Mouse (Mus musculus): ENCODE measurements around the gene Ankrd13c. TPM values are rescaled to one million over a fixed set of nuclear protein-coding genes. Genes with fewer than 3 reads are reported as not detected.
A peak's percentile ranks its signal among the peaks of the same experiment; 100 is the strongest.
"Not testable (repeated sequence)": the region's sequence is repeated elsewhere in the genome, so short reads cannot be mapped to it uniquely, and the experiment has no call there.

Gene Ankrd13c
- polyA plus RNA-seq, 1 experiment from 2014 or later = 26.4 TPM

DNA sequence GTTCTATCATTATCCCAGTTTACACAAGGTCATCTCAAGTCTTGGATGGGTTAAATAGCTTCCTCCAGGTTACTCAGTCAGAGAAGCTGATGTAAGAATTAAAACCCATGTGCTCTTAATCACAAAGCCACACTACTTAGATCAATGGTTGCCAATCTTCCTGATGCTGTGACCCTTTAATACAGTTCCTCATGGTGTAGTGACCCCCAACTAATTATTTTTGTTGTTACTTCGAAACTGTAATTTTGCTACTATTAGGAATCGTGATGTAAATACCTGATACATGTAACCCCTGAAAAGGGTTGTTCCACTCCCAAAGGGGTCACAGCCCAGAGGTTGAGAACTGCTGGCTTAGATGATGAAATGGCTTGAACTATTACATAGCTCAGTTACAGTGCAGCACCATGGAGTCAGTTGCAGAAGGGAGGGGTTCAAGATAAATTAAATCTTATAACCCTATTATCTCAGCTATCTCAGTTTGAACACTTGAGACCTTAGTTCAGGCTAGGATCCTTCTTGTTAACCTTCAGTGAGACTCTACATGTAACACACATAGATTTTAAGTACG, 23.7 kb upstream of the Ankrd13c start:
- H3K4me2 ChIP-seq (replicated peaks; ENCODE audit: low read depth, low read length) = peak overlapping the region; percentile 22; the same call in 1 of the 2 replicates
- 0 out of 2 replicates have a peak overlapping the region, but pooled peaks have one; percentile 2 for H3K4me3 ChIP-seq (ENCODE audit: low read length)
- no peaks in the 10 kb centered on the region for H3K9me3 ChIP-seq (ENCODE audit: control insufficient read depth, low read length)
- H3K27ac ChIP-seq (ENCODE audit: low read depth, low read length) = no peak overlapping the region
- no peaks in the 10 kb centered on the region for H3K36me3 ChIP-seq (ENCODE audit: control insufficient read depth, insufficient read depth, low read length)
- H3K27me3 ChIP-seq (ENCODE audit: control insufficient read depth, insufficient read depth, low read length) = no peaks in the 10 kb centered on the region
- H3K9ac ChIP-seq (ENCODE audit: low read depth, low read length) = no peak overlapping the region
- WGBS = 72% methylated on average over 3 of the region's 3 CpGs
- no peak for ATAC-seq (ENCODE audit: low FRiP score, low TSS enrichment)
- 0 out of 2 replicates have a peak, but pooled peaks cover 4% of the 10 kb centered on the region for H3K4me1 ChIP-seq (ENCODE audit: control insufficient read depth, insufficient read depth, low read length)

DNA sequence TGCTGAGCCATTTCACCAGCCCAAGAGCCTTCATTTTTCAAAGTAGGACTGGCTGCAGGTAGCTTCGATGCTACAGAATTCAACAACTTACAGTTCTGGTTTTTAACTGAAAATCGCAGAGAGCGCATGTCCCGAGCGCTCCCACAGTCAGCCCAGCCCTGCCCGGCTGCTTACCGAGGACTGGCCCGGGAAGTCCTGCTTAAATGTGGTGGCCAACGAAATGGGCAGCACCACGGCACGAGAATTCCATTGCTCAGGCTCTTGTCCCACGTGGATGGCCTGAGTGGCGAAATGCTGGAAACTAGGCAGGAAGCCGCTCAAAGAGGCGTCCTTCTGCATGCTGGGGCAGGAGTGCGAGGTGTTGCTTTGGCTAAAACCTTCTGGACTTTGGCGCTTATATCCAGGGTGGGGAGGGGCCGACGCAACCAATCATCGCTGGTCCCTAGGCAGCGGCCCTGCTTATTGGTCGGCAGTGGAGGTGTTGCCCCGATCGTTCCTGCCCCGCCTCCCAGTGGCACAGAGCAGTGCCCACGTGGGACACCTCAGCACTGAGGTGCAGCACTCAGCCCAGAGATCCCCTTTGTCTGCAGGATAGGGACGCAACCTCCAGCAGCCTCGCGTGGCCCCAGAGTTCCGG, 22.2 kb upstream of the Ankrd13c start, which contains the start of gene Cth:
Gene Cth, minus strand, starts transcription at position 386 of the 637 bp plus-strand sequence.
- ATAC-seq (ENCODE audit: low FRiP score, low TSS enrichment) = peak; percentile 100
- no peaks in the 10 kb centered on the region for H3K27me3 ChIP-seq (ENCODE audit: control insufficient read depth, insufficient read depth, low read length)
- H3K27ac ChIP-seq (ENCODE audit: low read depth, low read length) = no peak within 1 kb of the TSS
- H3K4me2 ChIP-seq (replicated peaks; ENCODE audit: low read depth, low read length) = peak within 1 kb of the TSS; percentile 85
- H3K9ac ChIP-seq (ENCODE audit: low read depth, low read length) = peak within 1 kb of the TSS; percentile 53
- H3K9me3 ChIP-seq (ENCODE audit: control insufficient read depth, low read length) = no peaks in the 10 kb centered on the region
- peak within 1 kb of the TSS; percentile 42 for H3K4me3 ChIP-seq (ENCODE audit: low read length)
- WGBS = under 1% methylated on average over 30 of the region's 30 CpGs
- H3K36me3 ChIP-seq (ENCODE audit: control insufficient read depth, insufficient read depth, low read length) = no peaks in the 10 kb centered on the region
- 0 out of 2 replicates have a peak, but pooled peaks cover 4% of the 10 kb centered on the region for H3K4me1 ChIP-seq (ENCODE audit: control insufficient read depth, insufficient read depth, low read length)

DNA sequence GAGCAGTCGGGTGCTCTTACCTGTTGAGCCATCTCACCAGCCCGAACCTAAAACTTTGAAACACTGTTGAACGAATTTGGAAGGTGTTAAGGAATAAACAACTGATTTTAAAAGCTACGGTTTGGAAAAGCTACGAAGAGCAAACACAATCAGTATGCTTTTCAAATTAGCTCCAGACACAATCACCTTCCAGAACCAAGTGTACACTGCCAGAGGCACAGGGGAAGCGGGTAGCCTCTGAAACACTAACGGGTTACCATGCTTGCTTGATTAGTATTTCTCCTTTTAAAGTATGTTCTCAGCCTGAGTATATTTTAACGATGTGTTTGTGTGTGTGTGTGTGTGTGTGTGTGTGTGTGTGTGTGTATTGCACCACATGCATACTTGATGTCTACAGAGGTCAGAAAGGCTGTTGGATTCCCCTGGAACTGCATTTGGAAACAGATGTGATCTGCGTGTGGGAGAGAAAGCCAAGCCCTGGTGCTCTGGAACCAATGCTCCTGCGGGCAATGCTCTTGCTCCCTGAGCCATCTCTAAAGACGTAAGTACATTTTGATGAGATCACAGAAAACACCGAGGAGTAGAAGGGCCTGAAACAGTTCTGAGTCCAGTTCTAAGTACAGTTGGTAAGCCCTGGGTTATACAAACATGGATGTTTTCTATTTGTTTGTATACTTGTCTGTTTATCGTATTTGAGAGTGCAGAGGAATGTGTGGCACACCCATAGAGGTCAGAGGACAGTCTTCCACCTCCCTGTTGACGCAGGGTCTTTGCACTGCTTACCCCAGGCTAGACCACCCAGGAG, 21.1 kb upstream of the Ankrd13c start:
- Histone ChIP-seq H3K27me3 (ENCODE audit: control insufficient read depth, insufficient read depth, low read length) (no peaks in the 10 kb centered on the region), H3K9me3 (ENCODE audit: control insufficient read depth, low read length) (no peaks in the 10 kb centered on the region), H3K9ac (ENCODE audit: low read depth, low read length) (no peak overlapping the region), H3K27ac (ENCODE audit: low read depth, low read length) (no peak overlapping the region), H3K4me3 (ENCODE audit: low read length) (no peak overlapping the region), H3K36me3 (ENCODE audit: control insufficient read depth, insufficient read depth, low read length) (no peaks in the 10 kb centered on the region), H3K4me2 (replicated peaks; ENCODE audit: low read depth, low read length) (no peak overlapping the region), H3K4me1 (ENCODE audit: control insufficient read depth, insufficient read depth, low read length) (0 out of 2 replicates have a peak, but pooled peaks cover 4% of the 10 kb centered on the region)
- 92% methylated on average over 14 of the region's 14 CpGs for WGBS
- no peak for ATAC-seq (ENCODE audit: low FRiP score, low TSS enrichment)

DNA sequence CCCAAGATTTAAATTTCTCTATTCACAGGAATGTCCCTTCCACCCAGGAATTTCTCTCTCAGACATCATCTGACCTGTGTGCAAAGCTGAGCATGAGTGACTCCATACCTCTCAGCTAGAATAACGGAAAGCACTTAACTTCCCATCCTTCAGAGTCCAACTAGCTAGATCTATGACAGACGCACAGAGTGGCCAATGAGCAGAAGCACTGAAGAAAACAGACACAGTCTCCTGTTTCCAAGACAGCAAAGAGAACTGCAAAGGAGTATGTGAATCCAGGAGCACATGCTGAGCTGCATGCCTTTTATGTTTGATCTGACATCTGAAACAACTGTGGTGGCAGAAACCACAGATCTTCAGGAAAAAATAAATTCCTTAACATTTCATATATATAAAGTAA, 20.3 kb upstream of the Ankrd13c start:
- 56% methylated on average over 2 of the region's 2 CpGs for WGBS
- Histone ChIP-seq H3K27me3 (ENCODE audit: control insufficient read depth, insufficient read depth, low read length) (no peaks in the 10 kb centered on the region), H3K36me3 (ENCODE audit: control insufficient read depth, insufficient read depth, low read length) (no peaks in the 10 kb centered on the region), H3K9me3 (ENCODE audit: control insufficient read depth, low read length) (no peaks in the 10 kb centered on the region), H3K4me1 (ENCODE audit: control insufficient read depth, insufficient read depth, low read length) (0 out of 2 replicates have a peak, but pooled peaks cover 4% of the 10 kb centered on the region), H3K4me3 (ENCODE audit: low read length) (no peak overlapping the region), H3K27ac (ENCODE audit: low read depth, low read length) (no peak overlapping the region), H3K4me2 (replicated peaks; ENCODE audit: low read depth, low read length) (no peak overlapping the region), H3K9ac (ENCODE audit: low read depth, low read length) (no peak overlapping the region)
- no peak for ATAC-seq (ENCODE audit: low FRiP score, low TSS enrichment)

DNA sequence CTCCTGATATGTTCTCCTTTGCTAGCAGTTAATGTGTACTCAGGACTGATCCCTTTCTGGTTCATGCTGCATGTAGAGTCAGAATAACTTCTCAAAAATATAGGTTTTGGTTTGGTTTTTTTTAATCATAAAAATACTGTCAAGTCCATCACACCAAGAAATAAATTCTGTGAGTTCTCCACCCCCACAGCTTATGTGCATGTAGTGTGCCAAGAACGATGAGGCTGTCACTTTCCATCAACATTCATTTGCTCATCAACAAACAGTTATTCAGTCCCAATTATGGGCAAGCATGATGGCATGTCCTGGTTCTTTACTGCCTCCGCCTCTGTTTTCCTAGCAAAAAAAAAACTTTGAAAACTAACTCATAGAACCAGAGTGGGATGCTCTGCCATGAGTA, 18.3 kb upstream of the Ankrd13c start:
- H3K9ac ChIP-seq (ENCODE audit: low read depth, low read length) = no peak overlapping the region
- H3K4me3 ChIP-seq (ENCODE audit: low read length) = no peak overlapping the region
- 91% methylated on average over 2 of the region's 2 CpGs for WGBS
- H3K36me3 ChIP-seq (ENCODE audit: control insufficient read depth, insufficient read depth, low read length) = no peaks in the 10 kb centered on the region
- H3K9me3 ChIP-seq (ENCODE audit: control insufficient read depth, low read length) = no peaks in the 10 kb centered on the region
- no peaks in the 10 kb centered on the region for H3K27me3 ChIP-seq (ENCODE audit: control insufficient read depth, insufficient read depth, low read length)
- no peak overlapping the region for H3K27ac ChIP-seq (ENCODE audit: low read depth, low read length)
- H3K4me1 ChIP-seq (ENCODE audit: control insufficient read depth, insufficient read depth, low read length) = 0 out of 2 replicates have a peak, but pooled peaks cover 4% of the 10 kb centered on the region
- H3K4me2 ChIP-seq (replicated peaks; ENCODE audit: low read depth, low read length) = no peak overlapping the region
- ATAC-seq (ENCODE audit: low FRiP score, low TSS enrichment) = no peak

DNA sequence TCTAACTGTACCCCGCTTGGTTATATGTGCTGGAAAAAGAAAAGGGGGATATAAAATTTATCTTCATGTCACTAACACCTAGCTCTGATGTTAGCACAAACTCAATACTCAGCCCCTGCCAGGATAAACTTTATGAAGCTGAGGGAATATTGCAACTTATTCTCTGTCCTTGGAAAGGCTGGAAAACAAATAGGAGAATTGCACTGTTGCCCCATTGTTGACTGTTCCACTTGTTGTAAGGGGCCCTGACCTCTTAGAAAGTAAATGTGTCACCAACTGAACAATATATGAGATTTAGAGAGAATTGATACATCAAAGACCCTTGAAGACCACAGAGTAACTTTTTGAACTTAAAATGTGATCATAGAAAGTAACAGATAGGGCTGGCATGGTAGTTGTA, 17.6 kb upstream of the Ankrd13c start:
- no peak for ATAC-seq (ENCODE audit: low FRiP score, low TSS enrichment)
- 89% methylated on average over 1 of the region's 1 CpGs for WGBS
- Histone ChIP-seq H3K4me2 (replicated peaks; ENCODE audit: low read depth, low read length) (no peak overlapping the region), H3K4me3 (ENCODE audit: low read length) (no peak overlapping the region), H3K36me3 (ENCODE audit: control insufficient read depth, insufficient read depth, low read length) (no peaks in the 10 kb centered on the region), H3K9me3 (ENCODE audit: control insufficient read depth, low read length) (no peaks in the 10 kb centered on the region), H3K27me3 (ENCODE audit: control insufficient read depth, insufficient read depth, low read length) (no peaks in the 10 kb centered on the region), H3K9ac (ENCODE audit: low read depth, low read length) (no peak overlapping the region), H3K27ac (ENCODE audit: low read depth, low read length) (no peak overlapping the region), H3K4me1 (ENCODE audit: control insufficient read depth, insufficient read depth, low read length) (0 out of 2 replicates have a peak, but pooled peaks cover 2% of the 10 kb centered on the region)

DNA sequence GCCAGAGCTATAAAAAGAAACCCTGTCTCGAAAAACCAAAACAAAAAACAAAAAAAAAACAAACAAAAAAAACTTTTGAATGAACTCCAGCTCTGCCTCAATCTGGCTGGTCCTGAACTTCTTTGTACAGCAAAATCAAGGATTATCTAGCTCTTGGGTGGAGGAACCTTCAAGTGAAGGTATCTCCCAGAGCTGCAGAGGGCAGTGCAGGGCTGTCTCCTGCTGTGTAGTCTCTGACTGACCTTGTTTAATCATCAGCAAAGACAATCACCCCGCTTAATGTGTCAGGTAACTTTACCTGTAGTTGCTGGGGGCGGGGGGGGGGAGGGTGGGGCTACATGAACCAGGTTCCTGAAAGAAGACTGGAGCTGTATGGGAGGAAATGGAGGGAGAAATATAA, 15.4 kb upstream of the Ankrd13c start:
- Histone ChIP-seq H3K9ac (ENCODE audit: low read depth, low read length) (no peak overlapping the region), H3K4me3 (ENCODE audit: low read length) (no peak overlapping the region), H3K27me3 (ENCODE audit: control insufficient read depth, insufficient read depth, low read length) (no peaks in the 10 kb centered on the region), H3K4me2 (replicated peaks; ENCODE audit: low read depth, low read length) (no peak overlapping the region), H3K27ac (ENCODE audit: low read depth, low read length) (no peak overlapping the region), H3K9me3 (ENCODE audit: control insufficient read depth, low read length) (no peaks in the 10 kb centered on the region), H3K4me1 (ENCODE audit: control insufficient read depth, insufficient read depth, low read length) (no peaks in the 10 kb centered on the region), H3K36me3 (ENCODE audit: control insufficient read depth, insufficient read depth, low read length) (no peaks in the 10 kb centered on the region)
- peak; percentile 33; the same call in 1 of the 2 replicates for ATAC-seq (ENCODE audit: low FRiP score, low TSS enrichment)
- 55% methylated on average over 3 of the region's 3 CpGs for WGBS

DNA sequence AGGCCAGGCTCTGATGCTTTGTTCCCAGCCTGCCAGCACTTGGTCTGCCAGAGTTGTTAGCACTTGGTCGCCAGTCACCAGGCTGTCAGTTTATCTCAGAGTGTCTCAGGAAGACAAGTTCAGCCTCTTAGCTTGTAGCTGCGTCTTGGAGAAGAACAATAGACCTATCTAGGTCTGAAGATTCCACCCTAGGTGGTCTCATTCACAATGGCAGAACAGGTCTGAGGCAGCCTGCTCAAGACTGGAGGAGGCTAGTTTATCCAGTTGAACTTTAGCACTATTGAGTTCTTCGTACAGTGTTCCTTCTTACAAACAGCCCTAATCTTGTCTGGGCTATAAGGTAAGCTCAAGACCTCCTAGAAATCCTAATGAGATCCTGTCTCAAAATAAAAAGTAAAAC, 15.0 kb upstream of the Ankrd13c start:
- Histone ChIP-seq H3K36me3 (ENCODE audit: control insufficient read depth, insufficient read depth, low read length) (no peaks in the 10 kb centered on the region), H3K9ac (ENCODE audit: low read depth, low read length) (no peak overlapping the region), H3K4me2 (replicated peaks; ENCODE audit: low read depth, low read length) (no peak overlapping the region), H3K4me1 (ENCODE audit: control insufficient read depth, insufficient read depth, low read length) (no peaks in the 10 kb centered on the region), H3K4me3 (ENCODE audit: low read length) (no peak overlapping the region), H3K27me3 (ENCODE audit: control insufficient read depth, insufficient read depth, low read length) (no peaks in the 10 kb centered on the region), H3K27ac (ENCODE audit: low read depth, low read length) (no peak overlapping the region), H3K9me3 (ENCODE audit: control insufficient read depth, low read length) (no peaks in the 10 kb centered on the region)
- no peak for ATAC-seq (ENCODE audit: low FRiP score, low TSS enrichment)
- WGBS = 47% methylated on average over 3 of the region's 3 CpGs

DNA sequence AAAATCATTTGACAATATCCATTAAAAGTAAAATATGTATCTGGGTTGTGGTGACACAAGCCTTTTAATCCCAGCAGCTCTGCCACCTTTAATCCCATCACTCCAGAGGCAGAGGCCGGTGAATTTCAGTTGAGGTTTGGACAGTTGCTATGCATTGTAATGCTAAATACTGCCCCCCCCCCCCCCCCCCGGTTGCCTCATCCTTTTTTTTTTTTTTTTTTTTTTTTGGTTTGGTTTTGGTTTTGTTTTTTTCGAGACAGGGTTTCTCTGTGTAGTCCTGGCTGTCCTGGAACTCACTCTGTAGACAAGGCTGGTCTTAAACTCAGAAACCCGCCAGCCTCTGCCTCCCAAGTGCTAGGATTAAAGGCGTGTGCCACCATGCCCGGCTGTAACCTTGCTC, 13.8 kb upstream of the Ankrd13c start:
- H3K4me1 ChIP-seq (ENCODE audit: control insufficient read depth, insufficient read depth, low read length); H3K36me3 ChIP-seq (ENCODE audit: control insufficient read depth, insufficient read depth, low read length); H3K4me3 ChIP-seq (ENCODE audit: low read length); H3K9ac ChIP-seq (ENCODE audit: low read depth, low read length); H3K4me2 ChIP-seq (replicated peaks; ENCODE audit: low read depth, low read length); ATAC-seq (ENCODE audit: low FRiP score, low TSS enrichment); H3K9me3 ChIP-seq (ENCODE audit: control insufficient read depth, low read length); H3K27ac ChIP-seq (ENCODE audit: low read depth, low read length); H3K27me3 ChIP-seq (ENCODE audit: control insufficient read depth, insufficient read depth, low read length): not testable (repeated sequence)
- 89% methylated on average over 5 of the region's 6 CpGs for WGBS
